Mouse (Mus musculus) spleen, adult 2 months (tissue): Measurements from ENCODE around the gene Fgfr1op2. TPM values are rescaled to one million over a fixed set of nuclear protein-coding genes. Genes with fewer than 3 reads are reported as not detected.

Experiments
- DNase-seq, 2 experiments: peaks; one replicate each; pipeline versions ENCODE4 v3.0.0 to v3.0.0-alpha.2; 2012 to 2021; ENCODE audit warnings: low spot score in 2 of 2, low read depth in 1 of 2
- H3K27ac ChIP-seq: fragments of 200-500 bp; 2 replicates; pipeline ENCODE4 v1.5.1; 2012; ENCODE audit warnings: low read length, inconsistent platforms; ENCODE audit not compliant: insufficient read depth
- H3K27me3 ChIP-seq: fragments of 200-500 bp; 2 replicates; pipeline ENCODE4 v1.6.1; 2012; ENCODE audit warnings: mild to moderate bottlenecking, moderate library complexity, low read length, inconsistent platforms; ENCODE audit not compliant: control insufficient read depth, insufficient read depth
- H3K36me3 ChIP-seq: fragments of 200-500 bp; 2 replicates; pipeline ENCODE4 v1.6.1; 2012; ENCODE audit warnings: mild to moderate bottlenecking, low read length, inconsistent platforms; ENCODE audit not compliant: control insufficient read depth, insufficient read depth
- H3K4me1 ChIP-seq: fragments of 200-500 bp; 2 replicates; pipeline ENCODE4 v1.6.1; 2011; ENCODE audit warnings: inconsistent platforms; ENCODE audit not compliant: control insufficient read depth, insufficient read depth, insufficient read length
- H3K4me3 ChIP-seq: fragments of 200-500 bp; 2 replicates; pipeline ENCODE4 v1.5.1; 2011; ENCODE audit warnings: mild to moderate bottlenecking, inconsistent platforms; ENCODE audit not compliant: insufficient read depth, insufficient read length; ENCODE audit errors: extremely low read depth
- CTCF ChIP-seq: fragments of 200-500 bp; IDR thresholded peaks from 2 replicates; pipeline ENCODE4 v1.5.1; 2011; ENCODE audit warnings: mild to moderate bottlenecking, inconsistent platforms; ENCODE audit not compliant: insufficient read depth, insufficient read length, insufficient replicate concordance; ENCODE audit errors: extremely low read depth
- POLR2A ChIP-seq: fragments of 200-500 bp; IDR thresholded peaks from 2 replicates; pipeline ENCODE4 v1.6.1; 2011; ENCODE audit warnings: low read depth, low read length, inconsistent platforms
- WGBS: fragments of 180-500 bp; shearing (Covaris S2); methylation state at CpG from one replicate; pipeline ENCODE4 v1.1.7; 2018; 5-methylcytosine and 5-hydroxymethylcytosine counted together
- polyA plus RNA-seq: library from polyadenylated mRNA; depleted of rRNA; stranded (reverse); fragments of >200 nt; gene quantifications from 2 replicates; pipeline ENCODE4 v1.2.3, GENCODE M21; 2012

The Fgfr1op2 gene
- polyA plus RNA-seq, 1 experiment = 58.6 TPM

DNA sequence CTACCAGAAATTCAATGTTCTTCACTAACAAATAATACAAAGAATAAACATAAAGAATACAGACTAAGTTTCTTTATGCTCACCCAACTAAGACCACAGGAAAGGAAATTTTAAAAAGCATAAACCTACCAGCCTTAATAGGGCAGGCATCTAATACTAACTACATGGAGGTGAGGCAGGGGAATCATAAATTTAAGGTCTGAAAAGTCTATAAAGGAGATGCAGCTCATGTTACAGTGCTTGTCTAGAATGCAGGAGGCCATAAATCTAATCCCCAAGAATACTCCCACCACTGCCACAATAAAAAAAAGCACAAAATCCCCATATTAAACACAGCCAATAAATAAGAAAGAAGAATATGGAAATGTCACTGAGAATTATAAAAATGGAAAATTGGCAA, 4.9 kb upstream of the Fgfr1op2 start:
- Histone ChIP-seq H3K36me3 (peaks cover 7% of the 10 kb centered on the region), H3K27me3 (no peaks in the 10 kb centered on the region), H3K27ac (no peak overlapping the region), H3K4me1 (no peaks in the 10 kb centered on the region; the same call in none of the 2 replicates), H3K4me3 (no peak overlapping the region)
- no peak for DNase-seq
- TF ChIP-seq CTCF (no peak), POLR2A (no peak)

DNA sequence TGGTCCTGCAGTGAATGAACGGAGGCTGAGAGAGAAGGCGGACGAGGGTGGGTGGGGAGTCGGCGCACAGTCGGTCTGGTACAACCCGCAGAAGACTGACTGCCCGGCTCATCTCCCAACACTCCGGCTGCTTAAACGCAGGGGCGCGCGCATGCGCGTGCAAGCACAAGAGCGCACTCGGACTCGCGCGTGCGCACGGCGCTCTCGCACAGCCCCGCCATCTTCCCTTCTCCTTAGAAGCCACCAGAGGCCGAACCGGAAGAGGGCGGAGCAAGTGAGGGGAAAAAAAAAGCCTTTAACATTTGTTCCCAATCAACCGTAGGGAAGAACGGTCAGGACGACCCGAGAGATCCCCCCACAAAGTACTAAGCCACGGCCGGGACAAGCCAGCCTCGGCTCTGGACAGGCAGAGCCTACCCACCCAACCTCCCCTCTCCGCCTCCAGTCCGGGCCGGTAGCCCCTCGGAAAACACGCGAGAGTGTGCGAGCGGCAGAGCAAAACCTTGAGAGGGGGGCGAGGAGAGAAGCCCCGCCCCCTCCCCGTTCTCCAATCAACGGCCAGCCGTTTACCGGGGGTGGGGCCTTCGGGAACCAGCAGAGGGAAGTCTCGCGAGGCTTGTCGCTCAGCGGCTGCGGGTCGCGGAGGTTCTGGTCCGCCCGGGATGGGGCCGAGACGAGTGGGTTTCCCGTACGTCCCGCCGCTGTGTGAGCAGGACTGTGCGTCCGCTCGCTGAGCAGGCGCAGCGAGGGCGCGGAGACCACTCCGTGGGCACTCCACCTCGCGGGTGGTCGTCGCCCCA, 507 bp downstream of the Fgfr1op2 start, which contains the start of gene Ints13:
Gene Ints13, minus strand, starts transcription at position 526 of the 800 bp plus-strand sequence.
- H3K4me1 ChIP-seq = no peaks in the 10 kb centered on the region; the same call in none of the 2 replicates
- H3K36me3 ChIP-seq = peaks cover 3% of the 10 kb centered on the region
- TF ChIP-seq CTCF = no peak
- peak; percentile 80 for TF ChIP-seq POLR2A
- H3K4me3 ChIP-seq = peak within 1 kb of the TSS; percentile 98
- peak within 1 kb of the TSS; percentile 98 for H3K27ac ChIP-seq
- under 1% methylated on average over 77 of the region's 77 CpGs for WGBS
- H3K27me3 ChIP-seq = no peaks in the 10 kb centered on the region
- DNase-seq = peak; percentile 97

DNA sequence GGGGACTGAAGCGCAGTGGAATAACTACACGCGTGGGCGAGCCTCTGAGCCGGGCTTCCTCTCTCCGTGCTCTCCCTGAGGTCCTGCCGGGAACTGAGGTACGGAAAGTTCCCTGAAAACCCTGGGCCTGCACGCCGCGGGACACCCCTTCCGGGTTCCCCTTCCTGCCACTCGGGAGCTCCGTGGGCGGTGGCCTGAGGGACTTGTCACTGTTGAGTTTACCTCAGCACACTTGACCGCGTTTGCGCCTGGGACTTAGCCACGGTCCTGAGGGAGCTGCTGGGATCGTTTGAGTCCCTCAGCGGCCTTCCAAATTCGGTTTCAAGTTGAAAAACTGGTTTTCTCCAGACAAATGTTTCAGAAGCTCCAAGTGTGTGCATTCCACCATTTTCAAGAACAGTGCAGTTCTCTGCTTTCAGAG, 1.1 kb downstream of the Fgfr1op2 start:
- Histone ChIP-seq H3K4me1 (no peaks in the 10 kb centered on the region; the same call in none of the 2 replicates), H3K27me3 (no peaks in the 10 kb centered on the region), H3K36me3 (peaks cover 3% of the 10 kb centered on the region), H3K27ac (peak overlapping the region; percentile 98), H3K4me3 (peak overlapping the region; percentile 98)
- 1% methylated on average over 22 of the region's 22 CpGs for WGBS
- no peak for TF ChIP-seq CTCF
- DNase-seq = peak in 1 of 2 experiments; percentile 70

DNA sequence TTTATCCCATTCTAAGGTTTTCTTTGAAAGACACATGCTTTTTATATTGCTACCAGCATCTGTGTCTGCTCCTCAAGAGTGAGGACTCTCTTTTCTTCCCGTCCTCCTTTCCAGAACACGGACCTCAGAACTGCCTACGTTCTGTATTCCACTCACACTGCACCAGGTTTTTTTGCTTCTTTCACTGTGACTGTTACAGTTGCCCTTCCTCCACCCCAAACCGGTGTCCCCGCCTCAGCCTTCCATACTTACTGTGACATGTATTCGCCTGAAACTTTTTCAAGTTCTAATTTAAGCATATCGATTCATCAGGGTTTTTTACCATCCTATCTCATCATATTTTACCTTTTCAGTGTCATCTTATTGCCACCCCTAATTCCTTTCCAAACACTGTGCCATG, 1.6 kb downstream of the Fgfr1op2 start:
- Histone ChIP-seq H3K27me3 (no peaks in the 10 kb centered on the region), H3K27ac (peak overlapping the region; percentile 98), H3K4me3 (peak overlapping the region; percentile 98), H3K36me3 (peaks cover 3% of the 10 kb centered on the region), H3K4me1 (no peaks in the 10 kb centered on the region; the same call in none of the 2 replicates)
- 2% methylated on average over 7 of the region's 7 CpGs for WGBS
- TF ChIP-seq POLR2A = no peak
- TF ChIP-seq CTCF = no peak
- DNase-seq = no peak

GRCm38 (mm10) chr6:146580381-146580926, 3.5 kb downstream of the Fgfr1op2 start:
- H3K27me3 ChIP-seq = no peaks in the 10 kb centered on the region
- H3K4me1 ChIP-seq = peaks cover 2% of the 10 kb centered on the region
- peaks cover 1% of the 10 kb centered on the region; the same call in 1 of the 2 replicates for H3K36me3 ChIP-seq
- peak in 1 of 2 experiments; percentile 12 for DNase-seq
- no peak overlapping the region for H3K27ac ChIP-seq
- TF ChIP-seq CTCF (no peak), POLR2A (no peak)
- H3K4me3 ChIP-seq = no peak overlapping the region
- 4% methylated on average over 2 of the region's 2 CpGs for WGBS

GRCm38 (mm10) chr6:146583366-146584046, 6.5 kb downstream of the Fgfr1op2 start:
- no peak for TF ChIP-seq CTCF
- no peak for TF ChIP-seq POLR2A
- DNase-seq = no peak
- H3K27ac ChIP-seq = no peak overlapping the region
- H3K4me3 ChIP-seq = no peak overlapping the region
- WGBS = 69% methylated on average over 2 of the region's 2 CpGs
- peaks cover 2% of the 10 kb centered on the region for H3K4me1 ChIP-seq
- no peaks in the 10 kb centered on the region for H3K27me3 ChIP-seq
- H3K36me3 ChIP-seq = peaks cover 13% of the 10 kb centered on the region
